Mouse (Mus musculus) gastrocnemius, adult 2 months (tissue): ENCODE data around the gene 1810037I17Rik. TPM values are rescaled to one million over a fixed set of nuclear protein-coding genes. Genes with fewer than 3 reads are reported as not detected.
"Not testable (repeated sequence)": the region's sequence is repeated elsewhere in the genome, so short reads cannot be mapped to it uniquely, and the experiment has no call there.

Experiments
- DNase-seq: peaks from one replicate; pipeline ENCODE4 v3.0.0; 2022
- H3K27ac ChIP-seq: fragments of 200-600 bp; 2 replicates; pipeline ENCODE4 v1.8.1; 2022; ENCODE audit warnings: mild to moderate bottlenecking
- H3K4me3 ChIP-seq: fragments of 200-600 bp; 2 replicates; pipeline ENCODE4 v1.8.1; 2022; ENCODE audit warnings: mild to moderate bottlenecking, moderate library complexity
- CTCF ChIP-seq: fragments of 200-600 bp; IDR thresholded peaks from 2 replicates; pipeline ENCODE4 v1.8.1; 2022; ENCODE audit warnings: antibody characterized with exemption, mild to moderate bottlenecking, moderate library complexity
- intact Hi-C: fragments of 180-260 bp; cut with DNase I; formaldehyde crosslinking; loops from one replicate; pipeline ENCODE4 v1.15.1; 2025
- total RNA-seq, 2 experiments: library from RNA; stranded (reverse); gene quantifications; 2 replicates each; pipeline ENCODE4 v1.2.3; 2021

Gene 1810037I17Rik
- total RNA-seq, 2 experiments from 2014 or later, result 22.6 to 36.1 TPM

DNA sequence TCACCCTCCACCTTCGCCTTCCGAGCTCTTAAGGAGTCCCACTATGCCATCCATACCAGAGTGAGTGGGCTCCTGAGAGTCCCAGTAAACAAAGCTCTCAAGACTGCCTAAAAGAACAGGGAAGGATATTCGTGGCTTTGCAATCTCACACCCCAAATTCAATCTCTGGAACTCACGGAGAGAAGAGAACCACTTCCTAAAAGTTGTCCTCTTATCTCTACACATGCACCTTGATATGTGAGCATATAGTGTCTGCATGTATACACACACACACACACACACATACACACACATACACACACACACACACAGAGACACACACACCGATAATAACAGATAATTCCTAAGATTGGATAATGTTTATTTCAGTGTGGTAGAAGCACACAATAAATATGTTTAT lies 8.5 kb upstream of the 1810037I17Rik start:
- intact Hi-C loops, result no loop called here
- no peak overlapping the region for H3K4me3 ChIP-seq
- no peak overlapping the region for H3K27ac ChIP-seq
- no peak for DNase-seq
- no peak for TF ChIP-seq CTCF

- Histone ChIP-seq H3K4me3 (no peak overlapping the region), H3K27ac (no peak overlapping the region)
- intact Hi-C loops, result no loop called here
- no peak for DNase-seq
- TF ChIP-seq CTCF, result no peak
Measured at GRCm38 (mm10) chr3:122916191-122916680, 7.8 kb upstream of the 1810037I17Rik start.

GRCm38 (mm10) chr3:122918672-122919071 lies 5.3 kb upstream of the 1810037I17Rik start:
- TF ChIP-seq CTCF, result no peak
- no peak overlapping the region for H3K4me3 ChIP-seq
- no peak for DNase-seq
- no peak overlapping the region for H3K27ac ChIP-seq
- intact Hi-C loops, result no loop called here

DNA sequence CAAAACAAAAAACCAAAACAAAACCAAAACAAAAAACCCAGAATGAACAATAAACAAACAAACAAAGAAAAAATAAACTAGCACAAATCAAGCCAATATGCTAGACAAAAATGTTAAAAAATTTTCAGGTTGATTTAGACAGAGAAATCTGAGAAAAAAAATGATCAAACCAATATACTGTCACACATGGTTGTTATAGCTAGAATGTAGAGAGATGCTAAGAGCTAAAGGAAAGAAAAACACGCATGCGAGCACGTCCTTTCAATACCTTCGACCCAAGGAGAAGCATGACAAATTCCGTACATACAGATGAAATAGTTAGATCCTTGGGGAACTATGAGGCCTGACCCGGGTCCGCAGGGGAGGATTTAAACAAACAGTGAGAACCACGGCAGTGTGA lies 4.7 kb upstream of the 1810037I17Rik start, which contains the start of gene Gm10959:
Gene Gm10959 (minus strand): TSS at position 101 of the 400 bp plus-strand sequence.
- TF ChIP-seq CTCF, result no peak
- no peak within 1 kb of the TSS for H3K27ac ChIP-seq
- no peak within 1 kb of the TSS for H3K4me3 ChIP-seq
- DNase-seq, result no peak
- intact Hi-C loops, result no loop called here

DNA sequence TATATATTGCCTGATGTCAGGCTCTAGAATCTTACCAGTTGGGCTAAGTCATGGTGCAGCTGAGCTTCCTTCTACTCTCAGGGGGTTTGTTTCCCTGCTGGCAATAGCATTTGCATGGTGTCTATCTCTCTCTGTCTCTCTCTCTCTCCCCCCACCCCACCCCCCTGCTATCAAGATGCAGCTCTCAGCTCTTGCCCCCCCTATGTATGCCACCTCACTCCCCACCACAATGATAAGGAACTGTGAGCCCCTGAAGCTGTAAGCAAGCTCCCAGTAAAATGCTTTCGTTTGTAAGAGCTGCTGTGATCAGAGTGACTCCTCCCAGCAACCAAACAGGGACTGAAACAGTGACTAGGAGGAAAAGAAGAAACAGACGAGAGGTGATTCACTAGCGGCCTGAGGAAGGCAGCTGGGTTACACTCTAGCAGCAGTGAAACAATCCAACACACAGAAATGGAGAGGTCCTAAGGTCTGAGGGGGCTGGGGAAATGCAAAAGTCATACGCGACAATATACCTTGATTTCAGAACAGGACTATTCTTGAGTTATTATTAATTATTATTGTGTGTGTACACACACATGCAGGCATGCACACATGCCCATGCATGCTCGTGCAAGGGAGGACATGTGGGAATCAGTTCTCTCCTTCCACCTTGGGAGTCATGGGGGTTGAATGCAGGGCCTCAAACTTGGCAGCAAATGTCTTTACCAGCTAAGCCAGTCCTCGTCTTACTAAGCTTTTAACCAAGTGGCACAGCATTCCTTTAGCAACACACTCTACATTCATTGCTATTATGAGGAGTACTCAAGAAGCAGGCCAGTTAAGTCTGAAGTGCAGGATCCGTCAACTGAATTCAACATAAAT lies 3.2 kb upstream of the 1810037I17Rik start:
- no peak overlapping the region for H3K4me3 ChIP-seq
- no peak for TF ChIP-seq CTCF
- H3K27ac ChIP-seq, result no peak overlapping the region
- intact Hi-C loops, result no loop called here
- DNase-seq, result no peak

- Histone ChIP-seq H3K27ac (no peak overlapping the region), H3K4me3 (no peak overlapping the region)
- intact Hi-C loops, result no loop called here
- TF ChIP-seq CTCF, result no peak
- no peak for DNase-seq
Measured at GRCm38 (mm10) chr3:122921676-122922527, 2.1 kb upstream of the 1810037I17Rik start.

DNA sequence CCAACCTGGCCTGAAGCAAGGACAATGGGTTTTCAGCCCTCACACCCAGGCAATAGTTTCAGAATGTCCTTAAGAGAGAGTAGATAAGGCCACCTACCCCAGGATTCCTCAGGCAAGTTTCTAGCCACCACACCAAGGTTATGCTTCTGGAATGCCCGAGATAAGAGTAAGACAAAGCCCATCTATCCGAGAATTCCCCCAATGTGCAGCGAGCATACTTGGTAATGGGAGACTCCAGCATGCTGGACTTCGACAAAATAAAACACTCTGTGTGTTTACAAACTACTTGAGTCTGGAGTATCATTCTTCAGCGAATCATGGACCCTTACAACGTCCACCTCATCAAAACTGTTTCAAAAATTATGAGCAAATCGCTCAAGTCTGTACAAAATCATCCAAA lies 856 bp upstream of the 1810037I17Rik start:
- no peak for DNase-seq
- no peak for TF ChIP-seq CTCF
- Histone ChIP-seq H3K4me3 (peak overlapping the region; percentile 83), H3K27ac (no peak overlapping the region)
- intact Hi-C loops, result no loop called here

- TF ChIP-seq CTCF, result no peak
- Histone ChIP-seq H3K4me3 (no peak overlapping the region), H3K27ac (no peak overlapping the region)
- no peak for DNase-seq
- intact Hi-C loops, result loop anchor here (10.0 kb wide), 1 partner anchor 395 kb away; no protein-coding TSS in a partner anchor
Measured at GRCm38 (mm10) chr3:122929723-122930122, 5.7 kb downstream of the 1810037I17Rik start.

DNA sequence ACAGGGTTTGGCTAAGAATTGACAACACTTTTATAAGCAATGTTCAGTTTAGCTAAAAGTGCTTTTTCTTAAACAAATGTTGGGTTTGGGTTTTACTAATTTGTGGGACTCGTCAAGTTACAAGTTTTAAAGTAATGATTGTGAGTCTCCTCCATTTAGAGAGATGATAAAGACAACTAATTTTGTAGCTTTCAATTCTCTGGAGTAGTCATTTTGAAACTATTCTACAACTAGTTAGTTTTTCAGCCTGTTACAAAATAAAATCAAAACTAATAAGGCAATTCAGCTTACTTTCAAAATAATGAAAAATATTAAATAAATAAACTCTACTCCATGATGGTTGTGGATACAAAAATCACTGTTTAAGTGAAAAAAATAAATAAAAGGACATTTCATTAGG lies 8.5 kb downstream of the 1810037I17Rik start:
- TF ChIP-seq CTCF, result no peak
- Histone ChIP-seq H3K27ac (no peak overlapping the region), H3K4me3 (no peak overlapping the region)
- DNase-seq, result no peak
- intact Hi-C loops, result loop anchor here (10.0 kb wide), 1 partner anchor 392 kb away; no protein-coding TSS in a partner anchor

- DNase-seq, H3K4me3 ChIP-seq: not testable (repeated sequence)
- intact Hi-C loops, result loop anchor here (10.0 kb wide), 1 partner anchor 388 kb away; no protein-coding TSS in a partner anchor
- H3K27ac ChIP-seq, result peak overlapping the region; percentile 86; the same call in 1 of the 2 replicates
Measured at GRCm38 (mm10) chr3:122937176-122937575, 13.2 kb downstream of the 1810037I17Rik start.

DNA sequence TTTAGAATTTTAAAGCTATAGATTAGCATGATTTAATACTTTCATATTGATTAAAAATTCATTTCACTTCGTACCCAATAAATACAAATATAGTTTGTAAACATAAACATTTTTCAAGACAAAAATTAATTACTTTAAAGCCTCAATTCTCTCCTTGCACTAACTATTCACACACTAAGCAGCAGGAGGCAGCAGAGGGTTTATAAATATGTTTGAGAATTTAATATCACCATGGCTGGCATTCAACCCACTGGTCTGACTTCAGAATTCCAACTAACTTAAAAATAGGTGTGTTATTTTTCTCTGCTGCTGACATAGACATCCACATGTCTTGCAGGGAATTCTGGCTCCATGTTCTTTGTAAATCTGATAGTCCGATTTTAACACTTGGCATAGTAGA lies 15.2 kb downstream of the 1810037I17Rik start:
- peak; percentile 67 for DNase-seq

DNA sequence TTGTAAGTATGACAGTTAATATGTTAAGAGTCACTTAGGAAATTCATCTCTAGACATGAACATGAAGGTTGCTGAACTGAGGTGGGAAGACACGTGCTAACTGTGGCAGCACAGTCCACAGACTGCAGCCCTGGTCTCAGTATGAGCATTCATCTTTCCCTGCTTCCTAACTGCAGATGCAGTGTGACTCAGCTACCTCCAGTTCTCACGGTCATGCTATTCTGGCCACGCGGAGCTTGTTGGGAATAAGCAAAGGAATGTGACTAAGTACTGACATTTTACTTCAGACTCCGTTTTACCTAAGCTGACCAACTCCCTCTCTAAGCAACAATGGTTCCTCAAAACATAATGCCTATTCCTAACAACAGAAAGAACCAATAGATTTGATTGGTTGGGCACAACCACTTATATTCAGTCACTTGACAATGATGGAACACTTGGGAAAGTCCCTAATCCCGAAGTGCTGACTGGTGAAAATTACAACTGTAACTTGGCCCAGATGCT lies 19.4 kb downstream of the 1810037I17Rik start:
- intact Hi-C loops, result loop anchor here (5.0 to 10.0 kb wide), 2 partner anchors 34 to 411 kb away; no protein-coding TSS in a partner anchor
- no peak for TF ChIP-seq CTCF
- no peak overlapping the region for H3K27ac ChIP-seq

More for the DNA sequence above, 15.2 kb downstream of the 1810037I17Rik start:
- H3K4me3 ChIP-seq, result peak overlapping the region; percentile 32
- intact Hi-C loops, result loop anchor here (2.0 to 10.0 kb wide), 3 partner anchors 164 to 386 kb away; no protein-coding TSS in a partner anchor
- peak overlapping the region; percentile 86 for H3K27ac ChIP-seq
- peak; percentile 79 for TF ChIP-seq CTCF

DNA sequence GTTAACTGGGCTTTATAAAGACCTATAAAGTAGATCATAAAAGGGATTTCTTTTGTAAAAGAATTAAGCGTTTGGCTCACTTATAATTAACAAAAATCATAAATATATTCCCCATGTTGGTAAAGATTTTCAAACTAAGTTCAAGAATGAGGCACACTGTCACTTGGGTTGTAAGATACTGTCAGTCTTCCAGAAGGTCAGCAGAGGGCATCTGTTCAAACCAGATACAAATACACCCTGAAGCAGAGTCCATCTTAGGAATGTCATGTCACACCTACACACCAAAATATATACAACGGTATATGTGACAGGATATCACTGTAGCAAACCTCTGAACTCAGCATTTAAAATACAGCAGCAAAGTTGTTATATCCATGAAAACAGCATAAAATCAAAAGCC lies 26.1 kb downstream of the 1810037I17Rik start:
- Histone ChIP-seq H3K27ac (no peak overlapping the region), H3K4me3 (no peak overlapping the region)
- TF ChIP-seq CTCF, result no peak
- DNase-seq, result no peak
- intact Hi-C loops, result no loop called here

More for the DNA sequence above, 19.4 kb downstream of the 1810037I17Rik start:
- no peak for DNase-seq
- H3K4me3 ChIP-seq, result no peak overlapping the region
